Mouse (Mus musculus): ENCODE data around the gene Cpxm2. TPM values are rescaled to one million over a fixed set of nuclear protein-coding genes. Genes with fewer than 3 reads are reported as not detected.

Gene Cpxm2
- polyA plus RNA-seq, 1 experiment from 2014 or later = 5.1 TPM

- no peaks in the 10 kb centered on the region for H3K36me3 ChIP-seq (replicated peaks; ENCODE audit: control insufficient read depth, insufficient read depth, low read depth, low read length)
- H3K4me1 ChIP-seq (ENCODE audit: control insufficient read depth, insufficient read depth, low read length) = no peaks in the 10 kb centered on the region; the same call in 1 of the 2 replicates
- DNase-seq (ENCODE audit: low spot score) = no peak
- H3K9ac ChIP-seq (replicated peaks; ENCODE audit: low read length) = no peak overlapping the region
- H3K4me3 ChIP-seq (ENCODE audit: low read depth, low read length) = no peak overlapping the region
- 80% methylated on average over 5 of the region's 5 CpGs for WGBS
- H3K27me3 ChIP-seq (ENCODE audit: control insufficient read depth, insufficient read depth, low read length) = no peaks in the 10 kb centered on the region
- H3K4me2 ChIP-seq (ENCODE audit: low read depth, low read length) = no peak overlapping the region
- no peaks in the 10 kb centered on the region for H3K9me3 ChIP-seq (replicated peaks; ENCODE audit: control insufficient read depth, low read length)
- no peak for ATAC-seq (replicated peaks; ENCODE audit: insufficient number of reproducible peaks, low FRiP score, low TSS enrichment, low read depth)
- no peak overlapping the region for H3K27ac ChIP-seq (replicated peaks; ENCODE audit: low read depth, low read length)
Measured at GRCm38 (mm10) chr7:132013970-132014369, 140.6 kb downstream of the Cpxm2 start.

DNA sequence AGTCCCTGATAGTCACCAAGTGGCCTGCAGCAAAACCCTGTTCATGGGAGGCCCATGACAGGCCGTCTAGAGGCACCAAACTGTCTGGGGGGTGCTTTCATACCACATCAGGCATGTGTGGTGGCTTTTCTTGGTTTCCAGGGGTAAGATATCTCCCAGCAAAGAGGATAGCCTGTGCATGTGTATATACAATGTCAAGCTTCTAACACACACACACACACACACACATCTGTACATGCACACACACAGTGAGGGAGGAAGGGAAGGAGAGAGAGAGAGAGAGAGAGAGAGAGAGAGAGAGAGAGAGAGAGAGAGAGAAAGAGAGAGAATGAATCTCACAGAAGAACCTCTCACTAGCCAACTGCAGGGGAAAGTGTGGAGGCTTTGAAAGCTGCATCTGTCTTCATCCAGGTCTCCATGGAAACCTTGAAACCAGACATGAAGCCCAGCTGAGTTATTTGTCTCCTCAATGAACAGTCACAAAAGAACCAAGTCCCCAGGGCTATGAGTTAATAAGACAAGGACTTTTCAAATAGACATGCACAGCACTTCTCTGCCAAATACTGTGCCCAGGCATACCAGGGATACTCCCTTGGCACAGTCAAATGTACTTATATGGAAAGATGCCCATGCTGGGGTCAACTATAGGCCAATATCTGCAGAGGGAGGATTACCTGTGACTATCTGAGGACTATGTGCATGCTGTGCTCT is 141.4 kb downstream of the Cpxm2 start:
- no peak for ATAC-seq (replicated peaks; ENCODE audit: insufficient number of reproducible peaks, low FRiP score, low TSS enrichment, low read depth)
- H3K9ac ChIP-seq (replicated peaks; ENCODE audit: low read length) = no peak overlapping the region
- no peak overlapping the region for H3K27ac ChIP-seq (replicated peaks; ENCODE audit: low read depth, low read length)

GRCm38 (mm10) chr7:132009002-132009401 is 145.5 kb downstream of the Cpxm2 start:
- WGBS = 69% methylated on average over 7 of the region's 7 CpGs
- H3K36me3 ChIP-seq (replicated peaks; ENCODE audit: control insufficient read depth, insufficient read depth, low read depth, low read length) = no peaks in the 10 kb centered on the region
- H3K9me3 ChIP-seq (replicated peaks; ENCODE audit: control insufficient read depth, low read length) = no peaks in the 10 kb centered on the region
- no peak overlapping the region for H3K9ac ChIP-seq (replicated peaks; ENCODE audit: low read length)
- no peak for ATAC-seq (replicated peaks; ENCODE audit: insufficient number of reproducible peaks, low FRiP score, low TSS enrichment, low read depth)
- no peak overlapping the region for H3K4me3 ChIP-seq (ENCODE audit: low read depth, low read length)
- no peak overlapping the region for H3K27ac ChIP-seq (replicated peaks; ENCODE audit: low read depth, low read length)
- no peaks in the 10 kb centered on the region; the same call in 1 of the 2 replicates for H3K4me1 ChIP-seq (ENCODE audit: control insufficient read depth, insufficient read depth, low read length)
- H3K27me3 ChIP-seq (ENCODE audit: control insufficient read depth, insufficient read depth, low read length) = no peaks in the 10 kb centered on the region
- DNase-seq (ENCODE audit: low spot score) = no peak
- H3K4me2 ChIP-seq (ENCODE audit: low read depth, low read length) = no peak overlapping the region

More for the DNA sequence above, 141.4 kb downstream of the Cpxm2 start:
- Histone ChIP-seq H3K36me3 (replicated peaks; ENCODE audit: control insufficient read depth, insufficient read depth, low read depth, low read length) (no peaks in the 10 kb centered on the region), H3K4me2 (ENCODE audit: low read depth, low read length) (no peak overlapping the region), H3K4me1 (ENCODE audit: control insufficient read depth, insufficient read depth, low read length) (no peaks in the 10 kb centered on the region; the same call in 1 of the 2 replicates), H3K4me3 (ENCODE audit: low read depth, low read length) (no peak overlapping the region), H3K9me3 (replicated peaks; ENCODE audit: control insufficient read depth, low read length) (no peaks in the 10 kb centered on the region), H3K27me3 (ENCODE audit: control insufficient read depth, insufficient read depth, low read length) (no peaks in the 10 kb centered on the region)
- DNase-seq (ENCODE audit: low spot score) = peak; percentile 24
- WGBS = 20% methylated on average over 1 of the region's 1 CpGs

DNA sequence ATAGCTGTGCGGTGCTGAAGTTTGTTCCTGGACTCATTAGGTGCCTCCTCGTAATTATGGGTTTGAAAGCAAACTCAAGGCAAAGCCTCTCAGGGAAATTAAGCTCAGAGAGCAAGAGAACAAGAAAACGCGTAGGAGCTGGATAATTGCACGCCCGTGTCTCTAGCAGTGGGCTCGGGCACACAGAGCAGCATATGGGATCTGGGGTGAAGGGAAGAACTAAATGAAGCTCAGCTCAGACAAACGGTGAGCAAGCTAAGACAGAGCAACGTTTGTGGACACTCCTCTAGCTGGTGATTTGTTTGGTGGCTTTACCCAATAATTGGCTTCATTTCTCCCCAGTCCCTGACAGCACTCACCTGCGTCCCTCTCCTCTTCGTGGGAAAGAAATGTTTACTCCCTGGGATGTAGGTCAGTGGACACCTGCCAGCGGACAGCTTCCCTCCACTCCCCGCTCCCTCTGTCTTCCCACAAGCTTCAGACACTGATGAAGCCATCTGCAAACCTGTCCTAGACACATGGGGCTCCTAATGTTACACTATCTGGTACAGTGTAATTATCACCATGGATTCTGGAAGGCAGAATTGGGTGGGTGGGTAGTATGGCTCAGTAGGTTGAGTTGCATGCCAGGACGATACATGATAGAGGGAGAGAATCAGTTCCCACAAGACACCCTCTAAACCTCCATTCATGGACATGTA is 148.4 kb downstream of the Cpxm2 start:
- WGBS = 60% methylated on average over 14 of the region's 14 CpGs
- DNase-seq (ENCODE audit: low spot score) = no peak
- H3K4me1 ChIP-seq (ENCODE audit: control insufficient read depth, insufficient read depth, low read length) = no peaks in the 10 kb centered on the region
- H3K4me3 ChIP-seq (ENCODE audit: low read depth, low read length) = no peak overlapping the region
- no peak for ATAC-seq (replicated peaks; ENCODE audit: insufficient number of reproducible peaks, low FRiP score, low TSS enrichment, low read depth)
- H3K9ac ChIP-seq (replicated peaks; ENCODE audit: low read length) = no peak overlapping the region
- no peaks in the 10 kb centered on the region for H3K36me3 ChIP-seq (replicated peaks; ENCODE audit: control insufficient read depth, insufficient read depth, low read depth, low read length)
- no peak overlapping the region for H3K4me2 ChIP-seq (ENCODE audit: low read depth, low read length)
- H3K27me3 ChIP-seq (ENCODE audit: control insufficient read depth, insufficient read depth, low read length) = no peaks in the 10 kb centered on the region
- H3K27ac ChIP-seq (replicated peaks; ENCODE audit: low read depth, low read length) = no peak overlapping the region
- no peaks in the 10 kb centered on the region for H3K9me3 ChIP-seq (replicated peaks; ENCODE audit: control insufficient read depth, low read length)

DNA sequence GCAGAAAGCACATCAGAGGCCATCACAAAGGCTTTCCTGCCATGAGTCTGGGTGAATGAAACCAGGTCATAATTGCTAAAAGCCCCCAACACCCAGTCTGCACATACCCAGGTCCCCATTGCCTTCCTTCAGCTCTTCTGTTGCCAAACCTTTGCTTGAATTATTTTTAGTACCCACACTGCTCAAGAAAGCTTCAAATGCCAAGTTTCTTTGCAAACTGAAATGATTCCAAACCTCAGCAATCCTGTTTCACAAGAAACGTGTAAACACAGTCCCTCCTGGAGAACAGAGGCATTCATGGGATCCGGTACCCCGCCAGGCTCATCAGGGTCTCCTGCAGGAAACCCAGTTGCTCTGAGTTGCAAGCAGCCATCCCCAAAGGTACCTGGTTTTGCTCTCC is 161.7 kb downstream of the Cpxm2 start:
- 70% methylated on average over 3 of the region's 3 CpGs for WGBS
- H3K4me3 ChIP-seq (ENCODE audit: low read depth, low read length) = no peak overlapping the region
- H3K36me3 ChIP-seq (replicated peaks; ENCODE audit: control insufficient read depth, insufficient read depth, low read depth, low read length) = no peaks in the 10 kb centered on the region
- H3K4me2 ChIP-seq (ENCODE audit: low read depth, low read length) = no peak overlapping the region
- no peak overlapping the region for H3K9ac ChIP-seq (replicated peaks; ENCODE audit: low read length)
- H3K27ac ChIP-seq (replicated peaks; ENCODE audit: low read depth, low read length) = no peak overlapping the region
- no peaks in the 10 kb centered on the region for H3K4me1 ChIP-seq (ENCODE audit: control insufficient read depth, insufficient read depth, low read length)
- H3K9me3 ChIP-seq (replicated peaks; ENCODE audit: control insufficient read depth, low read length) = no peaks in the 10 kb centered on the region
- ATAC-seq (replicated peaks; ENCODE audit: insufficient number of reproducible peaks, low FRiP score, low TSS enrichment, low read depth) (no peak), DNase-seq (ENCODE audit: low spot score) (no peak)
- no peaks in the 10 kb centered on the region for H3K27me3 ChIP-seq (ENCODE audit: control insufficient read depth, insufficient read depth, low read length)

DNA sequence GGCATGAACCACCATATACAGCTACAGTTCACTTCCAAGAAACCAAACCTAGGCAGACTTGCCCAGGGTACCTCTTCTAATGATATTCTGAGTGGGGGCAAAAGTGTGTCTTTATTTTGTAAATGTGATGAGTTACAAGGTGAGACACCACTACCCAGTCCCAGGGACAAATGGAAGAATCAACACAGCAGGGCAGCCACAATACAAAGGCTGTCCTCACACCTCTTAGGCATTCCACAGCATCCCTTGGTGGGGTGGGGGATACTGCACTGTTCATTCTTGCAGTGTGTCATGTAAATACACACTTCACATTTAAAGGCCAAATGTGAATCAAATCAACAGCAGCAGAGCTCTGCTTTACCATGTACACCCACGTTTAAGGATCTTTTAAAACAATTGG is 162.3 kb downstream of the Cpxm2 start:
- no peak for DNase-seq (ENCODE audit: low spot score)
- Histone ChIP-seq H3K4me2 (ENCODE audit: low read depth, low read length) (no peak overlapping the region), H3K4me3 (ENCODE audit: low read depth, low read length) (no peak overlapping the region), H3K9me3 (replicated peaks; ENCODE audit: control insufficient read depth, low read length) (no peaks in the 10 kb centered on the region), H3K9ac (replicated peaks; ENCODE audit: low read length) (no peak overlapping the region), H3K27ac (replicated peaks; ENCODE audit: low read depth, low read length) (no peak overlapping the region), H3K36me3 (replicated peaks; ENCODE audit: control insufficient read depth, insufficient read depth, low read depth, low read length) (no peaks in the 10 kb centered on the region), H3K27me3 (ENCODE audit: control insufficient read depth, insufficient read depth, low read length) (no peaks in the 10 kb centered on the region), H3K4me1 (ENCODE audit: control insufficient read depth, insufficient read depth, low read length) (no peaks in the 10 kb centered on the region)
- ATAC-seq (replicated peaks; ENCODE audit: insufficient number of reproducible peaks, low FRiP score, low TSS enrichment, low read depth) = no peak
- 61% methylated on average over 1 of the region's 1 CpGs for WGBS

- no peak overlapping the region for H3K9ac ChIP-seq (replicated peaks; ENCODE audit: low read length)
- no peak overlapping the region for H3K4me3 ChIP-seq (ENCODE audit: low read depth, low read length)
- no peaks in the 10 kb centered on the region for H3K9me3 ChIP-seq (replicated peaks; ENCODE audit: control insufficient read depth, low read length)
- DNase-seq (ENCODE audit: low spot score) = no peak
- ATAC-seq (replicated peaks; ENCODE audit: insufficient number of reproducible peaks, low FRiP score, low TSS enrichment, low read depth) = no peak
- H3K4me2 ChIP-seq (ENCODE audit: low read depth, low read length) = no peak overlapping the region
- no peaks in the 10 kb centered on the region for H3K36me3 ChIP-seq (replicated peaks; ENCODE audit: control insufficient read depth, insufficient read depth, low read depth, low read length)
- 15% methylated on average over 6 of the region's 6 CpGs for WGBS
- H3K27ac ChIP-seq (replicated peaks; ENCODE audit: low read depth, low read length) = no peak overlapping the region
- H3K4me1 ChIP-seq (ENCODE audit: control insufficient read depth, insufficient read depth, low read length) = no peaks in the 10 kb centered on the region
- no peaks in the 10 kb centered on the region for H3K27me3 ChIP-seq (ENCODE audit: control insufficient read depth, insufficient read depth, low read length)
Measured at GRCm38 (mm10) chr7:131989056-131989455, 165.5 kb downstream of the Cpxm2 start.

All from embryonic facial prominence, embryonic 11.5 days (tissue).